8 mouse cellular contexts compared by ENCODE assay signal in the genomic region with DNA sequence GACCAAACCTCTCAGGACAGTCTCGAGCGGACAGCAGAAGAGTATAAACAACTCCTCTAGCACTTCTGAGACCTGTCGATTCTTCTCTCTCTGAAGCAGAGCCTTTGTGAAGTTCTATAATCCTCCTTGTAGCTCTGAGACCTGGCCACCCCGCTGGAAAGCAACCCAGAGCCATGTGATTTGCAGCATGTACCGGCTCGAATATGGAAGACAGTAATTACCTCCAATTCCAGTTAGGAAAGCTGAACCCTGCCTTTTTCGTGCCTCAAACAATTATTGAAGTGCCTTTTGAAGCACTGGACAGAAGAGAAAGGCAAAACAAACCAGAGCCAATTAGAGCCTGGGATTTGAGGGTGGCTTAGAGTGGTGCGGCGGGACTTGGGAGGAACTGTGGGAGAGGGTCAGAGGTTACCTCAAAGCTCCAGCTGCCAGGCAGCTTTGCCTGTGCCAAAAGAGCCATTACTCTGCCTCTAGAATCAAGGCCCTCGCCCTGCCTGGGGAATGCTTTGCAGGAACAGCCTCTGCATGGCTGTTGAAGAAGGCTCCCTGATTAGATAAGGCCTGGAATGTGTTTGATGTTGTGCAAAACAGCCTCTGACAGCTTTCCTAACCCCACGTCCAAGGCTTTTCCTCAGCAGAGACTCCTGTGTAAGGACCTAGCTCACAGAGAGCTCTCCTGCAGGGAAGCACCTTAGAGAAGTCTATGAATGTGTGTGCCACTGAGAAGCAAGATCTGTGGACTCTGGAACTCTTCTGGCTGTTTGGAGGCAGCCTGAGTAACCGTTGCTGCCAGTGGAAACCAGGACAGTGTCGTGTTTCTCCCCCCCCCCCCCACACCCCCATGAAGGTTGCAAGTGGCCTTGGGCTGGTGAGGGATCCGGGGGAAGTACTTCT.
DNase-seq lines count a peak whose midpoint lies in the region; ATAC-seq and TF ChIP-seq lines count a peak whose summit lies in the region.
"Had no signal": no experiment of that assay in that cellular context is flagged by ENCODE, and none has a peak within 500 bp of the region (broad histone marks: within the 10 kb centered on the region; RNA-seq: fewer than 3 reads in every experiment).

No protein-coding gene starts in this region.

- 26% methylated on average over 14 of the region's 14 CpGs for WGBS in embryonic facial prominence, embryonic 15.5 days
- 31% methylated on average over 14 of the region's 14 CpGs for WGBS in hindbrain, embryonic 12.5 days
- WGBS in limb, embryonic 14.5 days, result 20% methylated on average over 14 of the region's 14 CpGs
- 23% methylated on average over 14 of the region's 14 CpGs for WGBS in midbrain, postnatal 0 days

- ATAC-seq in embryonic facial prominence, embryonic 15.5 days (ENCODE audit: insufficient number of reproducible peaks, low FRiP score, low TSS enrichment, low read depth), result peak; percentile 68; the same call in 1 of the 2 replicates
- ATAC-seq in hindbrain, embryonic 12.5 days (ENCODE audit: low FRiP score), result no peak
- ATAC-seq in limb, embryonic 14.5 days (ENCODE audit: low FRiP score, low read depth), result 0 out of 2 replicates have a peak, but pooled peaks have one; percentile 16
- ATAC-seq in midbrain, postnatal 0 days (ENCODE audit: low FRiP score), result no peak

- TF ChIP-seq POLR2A in limb, embryonic 14.5 days (IDR thresholded peaks at IDR 0.05; ENCODE audit: borderline replicate concordance, extremely low read depth, insufficient read depth, insufficient read length), result no peak

- no peaks in the 10 kb centered on the region for H3K27me3 ChIP-seq in embryonic facial prominence, embryonic 15.5 days
- no peaks in the 10 kb centered on the region for H3K27me3 ChIP-seq in hindbrain, embryonic 12.5 days
- H3K27me3 ChIP-seq in limb, embryonic 14.5 days (ENCODE audit: control insufficient read depth, insufficient read depth, low read length), result no peaks in the 10 kb centered on the region
- no peaks in the 10 kb centered on the region for H3K27me3 ChIP-seq in midbrain, postnatal 0 days (ENCODE audit: insufficient read depth, low read length)

- no peak overlapping the region for H3K9ac ChIP-seq in embryonic facial prominence, embryonic 15.5 days
- no peak overlapping the region for H3K9ac ChIP-seq in hindbrain, embryonic 12.5 days
- H3K9ac ChIP-seq in limb, embryonic 14.5 days (ENCODE audit: low read depth, low read length, severe bottlenecking), result no peak overlapping the region
- H3K9ac ChIP-seq in midbrain, postnatal 0 days (replicated peaks; ENCODE audit: low read length, poor library complexity, severe bottlenecking), result no peak overlapping the region

- TF ChIP-seq CTCF in midbrain, postnatal 0 days (IDR thresholded peaks at IDR 0.05), result no peak

- intact Hi-C loops in left cerebral cortex, postnatal 25 days (cut with DNase I), result no loop called here

- peak; percentile 85 for DNase-seq in adrenal gland, postnatal 14 days
- peak; percentile 49 for DNase-seq in limb, embryonic 14.5 days (ENCODE audit: low spot score)
- DNase-seq in midbrain, postnatal 0 days (ENCODE audit: low spot score), result peak; percentile 30
- no peak for DNase-seq in left cerebral cortex, postnatal 25 days (ENCODE audit: low spot score in 2 of 2)
- no peak for DNase-seq in cerebellum, postnatal 25 days

- H3K4me3 ChIP-seq in embryonic facial prominence, embryonic 15.5 days (replicated peaks), result no peak overlapping the region
- H3K4me3 ChIP-seq in hindbrain, embryonic 12.5 days, result no peak overlapping the region
- H3K4me3 ChIP-seq in limb, embryonic 14.5 days (replicated peaks; ENCODE audit: low read length), result no peak overlapping the region
- H3K4me3 ChIP-seq in midbrain, postnatal 0 days (ENCODE audit: low read depth, low read length), result no peak overlapping the region
- H3K4me3 ChIP-seq: megakaryocyte, embryonic 14.5 days had no signal

- H3K9me3 ChIP-seq in embryonic facial prominence, embryonic 15.5 days (replicated peaks), result no peaks in the 10 kb centered on the region
- H3K9me3 ChIP-seq in hindbrain, embryonic 12.5 days (replicated peaks), result 0 out of 2 replicates have a peak, but pooled peaks cover 4% of the 10 kb centered on the region
- H3K9me3 ChIP-seq in limb, embryonic 14.5 days (ENCODE audit: control insufficient read depth, low read length), result no peaks in the 10 kb centered on the region
- no peaks in the 10 kb centered on the region for H3K9me3 ChIP-seq in midbrain, postnatal 0 days (ENCODE audit: low read length)

- H3K4me1 ChIP-seq in embryonic facial prominence, embryonic 15.5 days, result peaks cover 63% of the 10 kb centered on the region
- peaks cover 14% of the 10 kb centered on the region for H3K4me1 ChIP-seq in hindbrain, embryonic 12.5 days
- H3K4me1 ChIP-seq in limb, embryonic 14.5 days (ENCODE audit: control insufficient read depth, insufficient read depth, low read length), result peaks cover 44% of the 10 kb centered on the region
- no peaks in the 10 kb centered on the region for H3K4me1 ChIP-seq in midbrain, postnatal 0 days (ENCODE audit: insufficient read depth, low read length)

- H3K36me3 ChIP-seq in embryonic facial prominence, embryonic 15.5 days, result no peaks in the 10 kb centered on the region
- H3K36me3 ChIP-seq in hindbrain, embryonic 12.5 days, result no peaks in the 10 kb centered on the region
- no peaks in the 10 kb centered on the region for H3K36me3 ChIP-seq in limb, embryonic 14.5 days (ENCODE audit: control insufficient read depth, insufficient read depth, low read length)
- no peaks in the 10 kb centered on the region for H3K36me3 ChIP-seq in midbrain, postnatal 0 days (ENCODE audit: insufficient read depth, low read length)

- H3K4me2 ChIP-seq in embryonic facial prominence, embryonic 15.5 days (replicated peaks), result no peak overlapping the region
- no peak overlapping the region for H3K4me2 ChIP-seq in hindbrain, embryonic 12.5 days (replicated peaks)
- no peak overlapping the region for H3K4me2 ChIP-seq in limb, embryonic 14.5 days (replicated peaks; ENCODE audit: low read depth, low read length, severe bottlenecking)
- H3K4me2 ChIP-seq in midbrain, postnatal 0 days (ENCODE audit: low read depth, low read length, poor library complexity, severe bottlenecking), result no peak overlapping the region

- H3K27ac ChIP-seq in embryonic facial prominence, embryonic 15.5 days (replicated peaks), result peak overlapping the region; percentile 79
- peak overlapping the region; percentile 55; the same call in 1 of the 2 replicates for H3K27ac ChIP-seq in hindbrain, embryonic 12.5 days
- peak overlapping the region; percentile 26; the same call in 1 of the 2 replicates for H3K27ac ChIP-seq in limb, embryonic 14.5 days (replicated peaks; ENCODE audit: low read depth, low read length)
- peak overlapping the region; percentile 13; the same call in 1 of the 2 replicates for H3K27ac ChIP-seq in midbrain, postnatal 0 days (ENCODE audit: low read depth, low read length)

Comparison
In these comparisons a context has a peak if more than half of its experiments do, and no peak if none do; other contexts are left out.
1. DNase-seq: peak in adrenal gland, postnatal 14 days (single experiment), limb, embryonic 14.5 days (single experiment) and midbrain, postnatal 0 days (single experiment); none in left cerebral cortex, postnatal 25 days (0 of 2) and cerebellum, postnatal 25 days (0 of 2).
2. ATAC-seq: peak in embryonic facial prominence, embryonic 15.5 days (single experiment) and limb, embryonic 14.5 days (single experiment); none in hindbrain, embryonic 12.5 days (single experiment) and midbrain, postnatal 0 days (single experiment).
3. H3K27ac ChIP-seq: peak in every context shown above with its lines; median percentile 79 in embryonic facial prominence, embryonic 15.5 days; 55 in hindbrain, embryonic 12.5 days; 26 in limb, embryonic 14.5 days; 13 in midbrain, postnatal 0 days.